Comparison of ENCODE assay signal across 15 mouse cellular contexts in genomic region chr9:123288378-123288777, GRCm38 (mm10).
"Had no signal": no experiment of that assay in that cellular context is flagged by ENCODE, and none has a peak within 500 bp of the region (broad histone marks: within the 10 kb centered on the region; RNA-seq: fewer than 3 reads in every experiment).

No protein-coding gene starts in this region.

- H3K4me1 ChIP-seq: stomach, embryonic 15.5 days had no signal

- H3K9me3 ChIP-seq: neural tube, embryonic 15.5 days; stomach, embryonic 15.5 days had no signal

- H3K4me3 ChIP-seq: neural tube, embryonic 15.5 days; stomach, embryonic 15.5 days had no signal

- H3K4me2 ChIP-seq: neural tube, embryonic 15.5 days; stomach, embryonic 15.5 days had no signal

- H3K9ac ChIP-seq: neural tube, embryonic 15.5 days; stomach, embryonic 15.5 days had no signal

- DNase-seq: retina, postnatal 1 day; right cerebral cortex, adult 18-20 months; right cerebral cortex, postnatal 14 days; right cerebral cortex, postnatal 25 days; right cerebral cortex, postnatal 4 days; spleen, adult 18-20 months; thymus, adult 18-20 months; thymus, adult 2 months; thymus, postnatal 14 days; thymus, postnatal 25 days; thymus, postnatal 36 days; thymus, postnatal 4 days had no signal

- H3K27me3 ChIP-seq: neural tube, embryonic 15.5 days; stomach, embryonic 15.5 days had no signal

- H3K36me3 ChIP-seq: neural tube, embryonic 15.5 days; stomach, embryonic 15.5 days had no signal

- H3K27ac ChIP-seq: neural tube, embryonic 15.5 days; stomach, embryonic 15.5 days; stomach, postnatal 0 days had no signal
